Mouse (Mus musculus) lung, adult 2 months (tissue): ENCODE measurements at regions not wholly inside any gene's neighbourhood (a gene's known extent, or its start where the extent isn't known, plus 50 kb on each side); places are given as distances from the start of the nearest gene placed in this dataset.

Experiments used
- CTCF ChIP-seq: fragments of 200-500 bp; IDR thresholded peaks from 2 replicates; pipeline ENCODE4 v1.5.1; 2011; ENCODE audit warnings: mild to moderate bottlenecking, low read length, control low read depth; ENCODE audit not compliant: insufficient read depth
- POLR2A ChIP-seq: fragments of 200-500 bp; IDR thresholded peaks from 2 replicates; pipeline ENCODE4 v1.6.1; 2011; ENCODE audit warnings: low read depth, mild to moderate bottlenecking, control low read depth, low read length, borderline replicate concordance; ENCODE audit errors: extremely low read depth

- no peak for TF ChIP-seq CTCF
- no peak for TF ChIP-seq POLR2A
Measured at GRCm38 (mm10) chr13:70159065-70159464, 356.9 kb downstream of the Med10 start.
